Mouse (Mus musculus): Measurements from ENCODE around the gene Park7. TPM values are rescaled to one million over a fixed set of nuclear protein-coding genes. Genes with fewer than 3 reads are reported as not detected.
"Not testable (repeated sequence)": the region's sequence is repeated elsewhere in the genome, so short reads cannot be mapped to it uniquely, and the experiment has no call there.

Gene Park7
- total RNA-seq, 2 experiments from 2014 or later, result 207 to 213 TPM

GRCm38 (mm10) chr4:150915181-150915906 lies 1.1 kb upstream of the Park7 start:
- no peak for DNase-seq
- intact Hi-C loops (cut with DNase I), result no loop called here

DNA sequence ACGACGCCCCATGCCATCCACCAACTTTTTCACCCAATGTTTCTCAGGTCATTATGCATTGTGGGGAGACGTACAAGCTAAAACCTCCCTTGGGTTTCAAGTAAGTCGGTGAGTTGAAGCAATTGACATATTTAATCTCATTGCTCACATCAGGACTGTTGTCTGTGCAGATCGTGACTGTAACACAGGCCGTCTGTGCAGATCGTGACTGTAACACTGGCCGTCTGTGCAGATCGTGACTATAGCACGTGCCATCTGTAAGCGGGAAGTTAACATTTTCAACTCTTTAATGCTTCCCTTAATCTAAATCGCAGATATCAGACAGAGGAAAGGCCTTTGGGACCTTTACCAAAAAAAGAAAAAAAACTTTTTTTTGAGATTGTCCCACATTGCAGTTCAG lies 494 bp downstream of the Park7 start:
- intact Hi-C loops (cut with DNase I), result no loop called here

DNA sequence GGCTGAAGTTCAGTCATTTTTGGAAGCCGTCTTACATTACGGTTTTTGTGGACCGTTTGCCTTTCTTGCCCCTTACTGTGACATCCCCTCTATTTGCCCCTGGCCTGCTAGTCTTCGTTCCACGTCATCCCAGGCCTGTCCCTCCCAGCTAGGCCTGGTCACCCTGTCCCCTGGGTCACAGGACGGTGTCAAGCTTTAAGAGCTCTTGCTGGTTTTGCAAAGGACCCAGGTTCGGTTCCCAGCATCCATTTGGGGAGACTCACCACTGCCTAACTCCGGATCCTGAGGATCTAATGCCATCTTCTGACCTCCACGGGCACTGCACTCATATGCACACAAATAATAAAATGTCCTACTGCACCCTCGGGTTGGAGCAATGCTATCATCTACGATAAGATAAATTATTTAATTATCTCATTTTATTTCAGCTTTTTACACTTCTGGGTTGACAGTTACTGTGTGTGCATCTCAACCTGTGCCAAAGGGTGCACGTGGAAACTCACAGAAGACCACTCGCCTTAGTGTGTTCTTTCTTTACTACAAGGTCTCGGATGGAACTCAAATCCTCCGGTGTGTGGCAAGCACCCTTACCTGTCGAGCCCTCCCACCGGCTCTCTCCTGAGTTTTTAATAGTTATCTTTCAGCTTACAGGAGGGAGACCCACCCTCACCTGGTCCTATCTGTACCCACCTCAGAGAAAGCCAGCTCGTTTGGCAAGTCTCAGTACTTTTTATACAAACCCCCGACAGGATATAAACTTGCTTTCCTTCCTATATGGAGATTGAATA lies 3.9 kb downstream of the Park7 start:
- intact Hi-C loops (cut with DNase I), result no loop called here
- no peak for DNase-seq

More for the DNA sequence above, 494 bp downstream of the Park7 start:
- no peak for DNase-seq

DNA sequence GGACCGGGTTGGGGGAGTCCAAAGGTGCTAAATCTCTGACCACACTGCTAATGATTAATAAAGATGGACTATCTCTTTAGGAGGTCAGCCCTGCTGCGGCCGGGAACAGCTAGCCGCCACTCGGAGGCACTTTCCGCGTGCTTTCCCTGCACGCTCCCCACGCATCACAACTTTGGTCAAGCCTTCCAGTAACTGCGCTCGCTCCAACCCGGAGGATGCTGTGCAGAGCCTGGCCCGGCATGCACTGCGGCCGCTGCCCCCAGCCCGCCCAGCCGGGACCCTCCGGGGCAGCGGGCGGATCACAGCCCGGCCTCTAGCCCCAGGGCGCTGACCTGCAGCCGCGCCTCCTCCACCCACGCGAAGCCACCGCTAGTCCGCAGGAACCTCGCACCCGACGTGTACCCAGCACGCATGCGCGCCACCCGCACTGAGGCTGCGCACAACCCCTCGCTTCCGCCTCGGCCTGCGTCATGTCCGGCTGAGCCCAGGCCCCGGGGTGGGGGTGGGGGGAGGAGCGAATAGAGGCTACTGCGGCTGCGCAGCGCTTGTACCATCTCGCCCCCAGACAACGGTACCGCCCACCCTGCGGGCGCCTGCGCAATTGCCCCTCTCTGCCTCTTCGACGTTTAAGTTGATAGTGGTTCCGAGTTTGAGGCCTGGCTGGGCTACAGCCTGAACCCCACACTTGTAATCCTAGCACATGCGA lies 4.6 kb downstream of the Park7 start:
- intact Hi-C loops (cut with DNase I), result no loop called here
- DNase-seq, result peak; percentile 100

GRCm38 (mm10) chr4:150908512-150908911 lies 5.7 kb downstream of the Park7 start:
- intact Hi-C loops (cut with DNase I); DNase-seq: not testable (repeated sequence)

- intact Hi-C loops (cut with DNase I), result no loop called here
- no peak for DNase-seq
These were observed 7.1 kb downstream of the Park7 start for GRCm38 (mm10) chr4:150907099-150907498.

- no peak for DNase-seq
These were observed 11.0 kb downstream of the Park7 start for GRCm38 (mm10) chr4:150903091-150903742.

DNA sequence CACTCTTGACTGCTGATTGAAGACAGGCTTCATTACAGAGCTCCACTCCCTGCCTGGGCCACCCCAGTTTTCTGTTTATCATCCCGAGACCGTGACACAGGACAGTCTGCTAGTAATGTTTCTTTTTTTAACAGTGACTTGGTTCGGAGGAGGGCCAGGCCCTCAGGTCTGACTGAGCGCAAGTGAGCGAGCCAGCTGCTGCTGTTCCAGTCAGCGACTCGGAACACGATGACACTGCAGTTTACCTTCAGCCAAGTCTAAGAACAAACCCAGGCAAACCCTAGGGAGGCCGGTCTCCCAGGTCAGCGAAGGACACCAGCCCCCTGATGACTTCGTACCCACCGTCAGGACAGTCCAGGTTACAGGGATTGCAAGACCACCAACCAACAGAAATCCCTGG lies 12.2 kb downstream of the Park7 start:
- no peak for DNase-seq
- intact Hi-C loops (cut with DNase I), result loop anchor here (2.0 kb wide), 1 partner anchor 245 kb away; no protein-coding TSS in a partner anchor

More at GRCm38 (mm10) chr4:150903091-150903742, 11.0 kb downstream of the Park7 start:
- intact Hi-C loops (cut with DNase I), result loop anchor here (2.0 kb wide), 1 partner anchor 246 kb away; no protein-coding TSS in a partner anchor

- peak; percentile 76 for DNase-seq
- intact Hi-C loops (cut with DNase I), result loop anchor here (2.0 kb wide), 1 partner anchor 245 kb away; no protein-coding TSS in a partner anchor
These were observed 12.6 kb downstream of the Park7 start for GRCm38 (mm10) chr4:150901651-150902050.

- intact Hi-C loops (cut with DNase I), result no loop called here
These were observed 13.8 kb downstream of the Park7 start for GRCm38 (mm10) chr4:150900486-150900885.

GRCm38 (mm10) chr4:150898716-150899365 lies 15.4 kb downstream of the Park7 start:
- intact Hi-C loops (cut with DNase I), result no loop called here
- peak; percentile 59 for DNase-seq

More at GRCm38 (mm10) chr4:150900486-150900885, 13.8 kb downstream of the Park7 start:
- no peak for DNase-seq

- intact Hi-C loops (cut with DNase I), result no loop called here
- no peak for DNase-seq
These were observed 17.2 kb downstream of the Park7 start for GRCm38 (mm10) chr4:150896896-150897624.

DNA sequence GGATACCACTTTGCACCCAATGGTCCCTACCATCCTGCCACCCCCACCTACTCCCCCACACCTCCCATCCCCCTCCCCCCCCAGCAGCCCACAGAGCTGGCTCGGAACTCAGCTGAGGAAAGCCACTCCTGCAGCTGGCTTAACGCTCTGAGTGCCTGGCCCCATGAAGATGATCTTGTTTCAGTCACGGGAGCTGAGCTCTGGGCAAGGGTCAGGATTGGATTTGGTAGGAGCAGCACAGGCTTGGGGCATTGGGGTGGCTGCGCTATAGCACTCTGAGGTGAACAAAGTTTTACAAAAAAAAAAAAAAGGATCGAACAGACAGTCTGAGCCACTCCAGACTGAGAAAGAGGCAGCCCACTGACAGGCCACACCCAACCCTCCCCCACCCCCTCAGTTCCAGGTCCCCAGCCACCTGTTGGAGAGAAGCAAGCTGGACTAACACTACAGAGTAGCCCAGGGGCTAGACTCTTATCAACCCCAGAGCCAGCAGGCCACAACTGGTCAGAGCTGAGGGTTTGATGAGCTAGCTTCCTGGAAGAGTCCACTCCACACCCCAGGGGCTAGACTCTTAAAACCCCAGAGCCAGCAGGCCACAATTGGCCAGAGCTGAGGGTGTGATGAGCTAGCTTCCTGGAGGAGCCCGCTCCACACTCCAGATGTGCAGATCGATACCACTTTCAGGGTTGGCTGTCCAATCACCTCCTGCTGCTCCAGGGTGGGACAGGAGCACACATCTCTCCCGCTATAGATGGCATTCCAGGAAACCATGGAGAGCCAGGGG lies 19.3 kb downstream of the Park7 start:
- intact Hi-C loops (cut with DNase I), result no loop called here
- no peak for DNase-seq

DNA sequence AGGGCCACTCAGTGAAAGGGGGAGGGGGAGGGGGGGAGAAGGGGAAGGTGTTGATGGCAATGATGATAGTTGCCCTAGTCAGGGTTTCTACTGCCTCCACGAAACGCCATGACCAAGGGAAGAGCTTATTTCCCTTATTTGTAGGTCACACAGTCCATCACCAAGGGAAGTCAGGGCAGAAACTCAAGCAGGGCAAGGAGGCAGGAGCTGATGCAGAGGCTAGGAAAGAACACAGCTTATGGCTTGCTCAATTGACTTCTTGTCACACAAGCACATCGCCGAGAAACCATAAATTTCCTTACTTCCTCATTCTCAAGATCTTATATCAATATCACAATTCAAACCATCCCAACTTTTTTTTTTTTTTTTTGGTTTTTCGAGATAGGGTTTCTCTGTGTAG lies 22.9 kb downstream of the Park7 start:
- DNase-seq, result no peak
- intact Hi-C loops (cut with DNase I), result no loop called here

- intact Hi-C loops (cut with DNase I), result no loop called here
- DNase-seq, result no peak
These were observed 24.3 kb downstream of the Park7 start for GRCm38 (mm10) chr4:150889955-150890315.

DNA sequence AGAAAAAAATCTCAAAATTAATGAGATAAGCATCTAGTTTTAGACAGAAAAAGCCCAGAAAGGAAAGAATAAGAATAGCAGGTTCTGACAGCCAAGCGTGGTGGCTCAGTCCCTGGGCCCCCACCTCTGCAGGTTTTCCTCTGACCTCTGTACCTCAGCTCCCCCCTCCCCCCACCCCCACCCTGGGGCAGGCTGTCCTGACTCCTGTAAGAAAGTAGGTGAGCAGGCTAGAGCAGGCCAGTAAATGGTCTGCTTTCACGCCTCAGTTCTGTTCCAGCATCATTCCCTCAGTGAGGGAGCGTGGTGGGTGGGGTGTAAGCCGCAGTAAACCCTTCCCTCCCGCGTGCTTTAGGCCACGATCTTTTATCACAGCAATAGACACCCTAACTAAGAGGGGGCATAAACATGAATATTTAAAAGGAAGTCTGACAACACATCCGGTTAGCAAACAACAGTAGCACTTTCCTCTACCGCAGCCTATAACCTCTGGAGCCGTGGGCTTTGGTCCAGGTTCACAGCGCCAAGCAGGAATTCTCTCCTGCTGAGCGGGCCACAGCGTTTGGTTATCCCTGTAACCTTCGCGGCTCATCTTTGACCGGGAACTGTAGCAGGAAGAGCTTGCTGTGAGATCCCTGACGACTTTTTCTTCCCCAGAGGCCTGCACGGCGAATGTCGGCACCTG lies 24.8 kb downstream of the Park7 start:
- DNase-seq, result no peak
- intact Hi-C loops (cut with DNase I), result no loop called here

DNA sequence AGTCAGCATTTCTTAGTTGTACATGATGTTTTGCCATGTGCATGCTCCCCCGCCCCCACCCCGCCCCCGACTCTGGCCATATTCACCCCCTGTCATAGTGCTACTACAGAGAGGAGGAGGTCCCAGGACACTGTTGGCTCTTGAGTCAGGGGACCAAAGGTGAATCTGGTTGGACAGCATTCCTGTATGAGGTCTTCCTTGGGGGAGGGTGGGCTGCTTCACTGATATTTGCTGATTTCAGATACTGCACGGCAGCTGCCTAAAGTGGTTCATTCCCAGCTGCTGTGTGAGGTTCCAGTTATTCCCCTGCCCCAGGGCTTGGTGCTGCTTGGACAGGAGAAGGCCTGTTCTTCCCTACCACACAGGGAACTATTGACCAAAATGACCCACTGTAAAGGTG lies 25.7 kb downstream of the Park7 start:
- intact Hi-C loops (cut with DNase I), result no loop called here
- no peak for DNase-seq

DNA sequence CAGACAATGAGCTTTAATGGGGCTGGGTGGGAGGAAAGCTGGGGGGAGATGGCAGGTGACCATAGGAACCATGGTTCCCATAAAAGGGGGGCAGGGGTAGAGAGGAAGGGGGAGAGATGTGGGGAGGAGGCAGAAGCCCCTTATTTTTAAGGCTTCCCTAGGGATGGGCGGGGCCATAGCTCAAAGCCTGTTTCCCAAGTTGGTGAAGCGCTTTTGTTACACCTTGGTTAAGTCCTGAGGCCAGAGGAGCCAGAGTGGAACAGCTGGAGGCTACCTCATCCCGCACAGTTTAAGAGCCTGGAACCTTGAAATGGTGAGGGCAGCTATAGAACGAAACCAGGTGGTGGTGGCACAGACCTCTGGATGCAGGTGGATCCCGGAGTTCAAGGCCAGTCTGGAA lies 26.3 kb downstream of the Park7 start:
- DNase-seq, result no peak
- intact Hi-C loops (cut with DNase I), result no loop called here

Data from left cerebral cortex, postnatal 4 days (tissue).